Mouse (Mus musculus): ENCODE data around the gene Cby3.

GRCm38 (mm10) chr11:50346256-50347032 lies 7.8 kb upstream of the Cby3 start:
- TF ChIP-seq GATA1 (IDR thresholded peaks at IDR 0.05; ENCODE audit: low read length) (no peak), TAL1 (IDR thresholded peaks at IDR 0.05; ENCODE audit: low read length) (no peak)

Data from erythroblast, embryonic 14.5 days (primary cell).